Mouse (Mus musculus) intestine, embryonic 16.5 days (tissue): ENCODE data around the gene Bag6. TPM values are rescaled to one million over a fixed set of nuclear protein-coding genes. Genes with fewer than 3 reads are reported as not detected.

Experiments
- ATAC-seq: fragments of 200-750 bp; cut with Nextera tagmentation; 2 replicates; pipeline ENCODE4 v1.8.0; 2017; ENCODE audit warnings: moderate TSS enrichment, moderate library complexity
- H3K27ac ChIP-seq: fragments of 300-500 bp; sonication (generic); 2 replicates; pipeline ENCODE4 v1.5.1; 2014; ENCODE audit warnings: mild to moderate bottlenecking, low read length
- H3K27me3 ChIP-seq: fragments of 300-500 bp; sonication (generic); replicated peaks from 2 replicates; pipeline ENCODE4 v1.6.1; 2014; ENCODE audit warnings: low read length, control low read depth, mixed read lengths; ENCODE audit not compliant: control insufficient read depth, insufficient read depth
- H3K36me3 ChIP-seq: fragments of 300-500 bp; sonication (generic); 2 replicates; pipeline ENCODE4 v1.6.1; 2014; ENCODE audit warnings: low read length, control low read depth; ENCODE audit not compliant: control insufficient read depth, insufficient read depth
- H3K4me1 ChIP-seq: fragments of 300-500 bp; sonication (generic); 2 replicates; pipeline ENCODE4 v1.6.1; 2014; ENCODE audit warnings: low read length, control low read depth, mixed read lengths; ENCODE audit not compliant: control insufficient read depth, insufficient read depth
- H3K4me2 ChIP-seq: fragments of 300-500 bp; sonication (generic); 2 replicates; pipeline ENCODE4 v1.6.1; 2014; ENCODE audit warnings: low read depth, low read length, control low read depth
- H3K4me3 ChIP-seq: fragments of 300-500 bp; sonication (generic); 2 replicates; pipeline ENCODE4 v1.5.1; 2014; ENCODE audit warnings: mild to moderate bottlenecking, low read length
- H3K9ac ChIP-seq: fragments of 300-500 bp; sonication (generic); 2 replicates; pipeline ENCODE4 v1.6.1; 2014; ENCODE audit warnings: low read depth, low read length
- H3K9me3 ChIP-seq: fragments of 300-500 bp; sonication (generic); 2 replicates; pipeline ENCODE4 v1.6.1; 2016; ENCODE audit warnings: low read length, control low read depth; ENCODE audit not compliant: control insufficient read depth
- WGBS: fragments of 180-500 bp; shearing (Covaris S2); extraction: QIAGEN DNeasy Blood & Tissue Kit; methylation state at CpG from one replicate; pipeline ENCODE4 v1.1.7; 2014; 5-methylcytosine and 5-hydroxymethylcytosine counted together
- polyA plus RNA-seq: library from polyadenylated mRNA; unstranded; fragments of >200 nt; fragmentation: Nextera tagmentation; extraction: Ambion mirVana; gene quantifications from 2 replicates; pipeline ENCODE4 v1.2.1, GENCODE M21; 2015

The Bag6 gene
- polyA plus RNA-seq, 1 experiment from 2014 or later = 37.5 TPM

DNA sequence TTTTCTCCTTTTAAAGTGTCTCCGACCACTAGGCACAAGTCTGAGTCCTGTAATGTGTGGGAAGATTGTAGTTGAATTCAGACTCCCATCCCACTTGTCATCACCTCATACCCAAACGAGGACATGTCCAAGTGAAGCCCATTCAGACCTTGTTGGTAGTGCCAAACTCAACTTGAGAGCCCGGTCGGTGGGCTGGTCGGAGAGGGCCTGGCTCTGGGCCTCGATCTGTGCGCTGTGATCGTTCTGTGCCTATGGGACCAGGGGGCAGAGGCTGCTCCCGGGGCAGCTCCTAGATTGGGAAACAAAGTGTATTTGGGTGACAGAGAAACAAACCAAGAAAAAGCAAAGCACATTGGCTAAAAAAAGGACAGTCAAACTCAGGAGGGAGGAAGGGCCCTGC lies 18.1 kb downstream of the Bag6 start:
- Histone ChIP-seq H3K9ac (no peak overlapping the region), H3K4me2 (no peak overlapping the region), H3K9me3 (no peaks in the 10 kb centered on the region), H3K4me3 (no peak overlapping the region), H3K27me3 (no peaks in the 10 kb centered on the region), H3K36me3 (peaks cover 78% of the 10 kb centered on the region), H3K4me1 (no peaks in the 10 kb centered on the region), H3K27ac (no peak overlapping the region)
- 89% methylated on average over 9 of the region's 9 CpGs for WGBS
- ATAC-seq = no peak

DNA sequence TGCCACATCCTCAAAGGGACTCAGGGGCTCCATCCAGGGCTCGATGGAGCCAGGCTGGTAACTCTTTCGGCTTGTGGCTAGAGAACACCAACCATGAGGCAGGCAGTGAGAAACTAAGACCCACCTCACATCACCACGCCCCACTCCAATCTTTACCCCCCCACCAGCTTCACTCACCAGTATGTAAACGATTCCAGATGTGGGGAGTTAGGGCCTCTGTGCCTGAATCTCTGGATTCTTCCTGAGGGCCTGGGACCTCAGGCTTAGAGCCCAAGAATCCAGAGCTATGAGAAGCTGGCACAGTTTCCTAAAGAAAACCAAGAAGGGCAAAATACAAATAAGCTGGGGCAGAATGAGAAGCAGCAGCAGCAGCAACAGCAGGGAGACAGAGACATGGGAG lies 19.0 kb downstream of the Bag6 start:
- no peaks in the 10 kb centered on the region for H3K9me3 ChIP-seq
- 77% methylated on average over 4 of the region's 4 CpGs for WGBS
- no peak for ATAC-seq

DNA sequence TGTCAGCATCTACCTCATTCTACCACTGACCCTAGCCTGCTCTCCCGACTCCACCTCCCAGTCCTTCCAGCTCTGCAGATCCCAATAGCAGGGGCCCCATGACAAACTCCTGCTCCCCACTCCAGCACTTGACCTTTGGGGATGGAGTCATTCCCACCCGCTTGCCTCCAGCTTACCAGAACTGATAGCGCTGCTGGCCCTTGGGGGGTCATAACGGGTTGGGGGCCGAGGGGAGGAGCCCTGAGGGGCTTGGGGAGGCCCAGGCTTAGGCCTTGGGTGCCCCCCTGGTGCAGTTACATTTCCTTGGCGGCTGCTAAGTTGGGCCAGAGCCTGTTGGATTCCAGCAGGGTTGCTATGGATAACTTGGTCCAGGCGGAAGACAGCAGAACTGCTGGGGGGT lies 19.6 kb downstream of the Bag6 start:
- H3K27ac ChIP-seq = no peak overlapping the region
- H3K9me3 ChIP-seq = no peaks in the 10 kb centered on the region
- H3K27me3 ChIP-seq = no peaks in the 10 kb centered on the region
- peaks cover 85% of the 10 kb centered on the region for H3K36me3 ChIP-seq
- H3K4me1 ChIP-seq = no peaks in the 10 kb centered on the region
- H3K4me3 ChIP-seq = no peak overlapping the region
- H3K4me2 ChIP-seq = no peak overlapping the region
- ATAC-seq = no peak
- H3K9ac ChIP-seq = no peak overlapping the region
- 80% methylated on average over 7 of the region's 7 CpGs for WGBS

More for the DNA sequence above, 19.0 kb downstream of the Bag6 start:
- Histone ChIP-seq H3K4me2 (no peak overlapping the region), H3K27ac (no peak overlapping the region), H3K9ac (no peak overlapping the region), H3K27me3 (no peaks in the 10 kb centered on the region), H3K36me3 (peaks cover 85% of the 10 kb centered on the region), H3K4me3 (no peak overlapping the region), H3K4me1 (no peaks in the 10 kb centered on the region)

DNA sequence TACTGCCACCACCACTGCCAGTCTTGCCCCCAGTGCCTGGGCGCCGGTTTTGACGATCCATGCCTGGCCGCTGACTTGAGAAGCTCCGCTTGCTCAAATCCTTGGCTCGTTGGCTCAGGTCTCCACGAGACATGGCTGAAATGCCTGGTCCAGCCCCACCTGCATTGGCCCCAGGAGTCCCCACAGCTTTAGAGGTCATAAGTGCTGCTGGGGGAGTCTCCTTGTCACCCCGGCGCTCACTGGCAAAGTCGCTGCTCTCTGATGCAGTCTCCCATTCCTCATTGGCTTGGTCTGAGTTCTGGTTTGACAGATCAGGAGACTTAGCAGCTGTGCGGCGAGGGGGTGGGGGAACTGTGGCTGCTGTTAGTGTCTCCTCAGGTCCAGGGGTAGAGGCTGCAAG lies 20.5 kb downstream of the Bag6 start:
- Histone ChIP-seq H3K27ac (no peak overlapping the region), H3K4me2 (no peak overlapping the region)
- ATAC-seq = no peak

DNA sequence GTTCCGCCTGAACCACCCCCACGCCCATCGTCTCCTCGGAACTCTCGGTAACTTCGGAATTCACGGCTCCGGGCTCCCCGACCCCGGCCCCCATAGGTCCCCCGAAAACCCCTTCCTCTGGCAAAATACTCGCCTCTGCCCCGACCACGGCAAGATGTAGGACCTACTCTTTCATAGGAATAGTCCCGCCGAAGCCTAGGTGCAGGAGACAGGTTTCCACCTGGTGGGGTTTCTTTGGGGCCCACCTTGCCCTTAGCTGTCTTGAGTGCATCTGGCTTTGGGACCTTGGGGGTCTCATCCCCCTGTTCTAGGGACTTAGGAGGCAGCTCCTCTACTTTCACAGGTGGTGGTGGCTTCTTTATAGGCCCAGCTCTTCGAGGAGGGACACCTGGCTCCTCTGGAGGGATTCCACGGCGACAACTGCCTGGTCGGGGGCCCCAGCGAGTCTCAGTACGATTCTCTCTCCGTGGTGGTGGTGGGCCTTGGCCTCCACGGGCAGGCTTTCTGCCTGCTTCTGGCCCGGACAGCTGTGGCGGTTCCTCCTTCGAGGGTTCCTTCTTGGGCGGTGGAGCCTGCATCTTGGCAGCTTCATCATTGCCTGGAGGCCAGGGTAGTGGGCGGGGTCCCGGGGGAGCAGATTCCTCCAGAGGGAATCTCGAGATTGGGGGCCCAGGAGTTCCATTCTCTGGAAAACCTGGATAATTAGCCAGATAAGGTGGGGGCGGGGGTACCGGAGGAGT lies 21.7 kb downstream of the Bag6 start:
- H3K27ac ChIP-seq = no peak overlapping the region
- H3K4me1 ChIP-seq = no peaks in the 10 kb centered on the region
- H3K9me3 ChIP-seq = no peaks in the 10 kb centered on the region
- H3K4me2 ChIP-seq = no peak overlapping the region
- H3K36me3 ChIP-seq = peaks cover 86% of the 10 kb centered on the region
- no peak for ATAC-seq
- 91% methylated on average over 33 of the region's 33 CpGs for WGBS
- no peaks in the 10 kb centered on the region for H3K27me3 ChIP-seq
- H3K9ac ChIP-seq = no peak overlapping the region
- no peak overlapping the region for H3K4me3 ChIP-seq

More for the DNA sequence above, 20.5 kb downstream of the Bag6 start:
- peaks cover 82% of the 10 kb centered on the region for H3K36me3 ChIP-seq
- no peak overlapping the region for H3K9ac ChIP-seq
- no peaks in the 10 kb centered on the region for H3K4me1 ChIP-seq
- WGBS = 89% methylated on average over 12 of the region's 12 CpGs
- no peaks in the 10 kb centered on the region for H3K9me3 ChIP-seq
- no peaks in the 10 kb centered on the region for H3K27me3 ChIP-seq
- no peak overlapping the region for H3K4me3 ChIP-seq

DNA sequence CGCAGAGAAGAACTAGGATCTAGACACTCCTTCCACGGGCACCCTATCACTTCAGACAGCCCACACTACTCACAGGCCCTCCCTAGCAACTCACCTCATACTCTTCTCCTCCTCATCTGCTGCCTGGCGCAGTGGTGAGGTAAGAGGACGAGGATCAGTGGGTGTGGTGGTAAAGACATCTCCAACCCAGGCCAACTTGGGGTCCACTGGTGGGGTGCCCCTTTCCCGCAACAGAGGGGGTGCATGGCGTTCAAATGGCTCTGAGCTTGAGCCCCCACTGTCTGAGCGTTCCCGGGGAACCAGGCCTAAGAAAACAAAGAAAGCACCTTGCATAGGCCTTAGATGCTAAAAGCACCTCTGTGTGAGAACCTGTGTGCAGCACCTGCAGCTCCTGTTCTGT lies 22.3 kb downstream of the Bag6 start:
- Histone ChIP-seq H3K4me1 (peaks cover 4% of the 10 kb centered on the region), H3K4me3 (no peak overlapping the region), H3K4me2 (no peak overlapping the region), H3K9me3 (no peaks in the 10 kb centered on the region), H3K27me3 (no peaks in the 10 kb centered on the region), H3K36me3 (peaks cover 85% of the 10 kb centered on the region), H3K27ac (no peak overlapping the region), H3K9ac (no peak overlapping the region)
- no peak for ATAC-seq
- 88% methylated on average over 8 of the region's 8 CpGs for WGBS

DNA sequence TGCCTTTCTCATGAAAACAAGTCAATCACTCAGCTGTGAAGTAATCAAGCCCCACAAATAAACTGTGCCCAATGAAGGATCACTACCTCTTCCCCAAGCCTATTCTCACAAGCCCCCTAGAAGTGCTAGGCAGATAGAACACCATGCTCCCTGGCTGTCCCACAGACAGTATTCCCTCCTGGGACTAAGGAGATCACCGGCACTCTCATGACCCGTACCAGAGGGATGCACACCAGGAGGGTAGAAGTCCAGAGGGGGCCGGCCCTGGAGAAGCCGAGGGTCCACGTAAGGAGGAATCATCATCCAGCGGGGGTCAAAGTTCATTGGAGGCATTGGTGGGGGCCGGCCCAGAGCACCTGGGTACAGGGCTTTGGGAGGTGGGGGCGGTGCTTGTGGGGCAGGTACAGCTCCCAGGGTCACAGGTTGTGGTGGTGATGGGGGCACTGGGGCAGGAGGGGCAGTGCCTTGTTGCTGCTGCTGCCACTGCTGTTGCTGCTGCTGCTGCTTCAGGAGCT lies 22.7 kb downstream of the Bag6 start:
- no peaks in the 10 kb centered on the region for H3K27me3 ChIP-seq
- no peak overlapping the region for H3K9ac ChIP-seq
- peaks cover 80% of the 10 kb centered on the region for H3K36me3 ChIP-seq
- H3K4me3 ChIP-seq = no peak overlapping the region
- H3K4me2 ChIP-seq = no peak overlapping the region
- ATAC-seq = no peak
- peaks cover 7% of the 10 kb centered on the region for H3K4me1 ChIP-seq
- H3K27ac ChIP-seq = no peak overlapping the region
- H3K9me3 ChIP-seq = no peaks in the 10 kb centered on the region
- 88% methylated on average over 8 of the region's 8 CpGs for WGBS

DNA sequence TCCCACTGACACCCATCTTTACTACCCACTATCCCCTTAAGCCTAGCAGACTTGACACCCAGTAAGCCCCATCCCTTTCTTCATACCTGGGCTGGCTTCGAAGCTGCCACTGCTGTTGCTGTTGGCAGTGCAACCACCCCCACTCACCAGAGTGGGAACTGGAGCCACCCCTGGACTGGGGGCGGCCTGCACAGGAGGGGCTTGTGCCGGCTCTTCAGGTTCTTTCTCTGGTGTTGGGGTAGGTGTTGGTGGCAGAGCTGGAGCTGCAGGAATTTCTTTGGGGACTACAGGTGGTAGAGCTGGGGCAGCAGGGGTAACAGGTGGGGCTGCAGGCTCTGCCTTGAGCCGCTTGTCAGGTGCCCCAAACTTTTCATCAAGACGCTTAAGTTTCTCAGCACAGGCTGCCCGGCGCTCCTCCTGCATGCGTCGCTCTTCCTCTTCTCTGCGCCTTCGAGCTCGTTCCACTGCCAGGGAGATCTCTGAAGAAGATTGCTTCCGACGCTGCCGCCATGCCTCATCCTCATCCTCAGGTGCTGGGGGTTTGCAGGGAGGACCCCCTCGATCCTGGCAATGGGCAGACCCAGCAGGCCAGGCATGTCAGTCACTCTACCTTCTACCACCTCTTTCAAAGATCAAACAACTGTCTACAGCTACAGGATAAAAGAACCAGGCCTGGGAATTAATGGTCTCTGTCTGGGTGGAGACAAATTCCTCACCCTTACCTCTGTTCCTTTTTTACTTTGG lies 24.0 kb downstream of the Bag6 start:
- no peak overlapping the region for H3K9ac ChIP-seq

DNA sequence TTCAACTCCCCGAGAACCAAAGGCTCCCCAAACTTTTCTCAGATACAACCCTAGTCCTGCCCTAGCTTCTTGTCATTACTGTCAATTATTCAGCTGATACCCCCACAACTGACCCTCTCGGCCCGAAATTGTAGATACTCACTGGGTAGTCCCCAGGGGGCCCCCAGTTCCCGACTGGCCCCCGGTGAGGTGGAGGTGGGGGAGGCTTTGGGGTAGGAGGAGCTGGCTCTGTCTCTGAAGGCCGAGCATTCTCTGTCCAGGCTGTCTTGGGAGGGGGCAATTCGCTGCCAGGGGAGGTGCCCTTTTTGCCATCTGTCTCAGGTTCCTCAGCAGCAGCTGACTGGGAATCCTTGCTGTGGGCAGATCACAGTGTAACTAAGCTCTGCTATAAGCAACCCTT lies 24.7 kb downstream of the Bag6 start:
- H3K4me3 ChIP-seq = no peak overlapping the region
- no peak overlapping the region for H3K4me2 ChIP-seq
- no peaks in the 10 kb centered on the region for H3K9me3 ChIP-seq
- H3K36me3 ChIP-seq = peaks cover 64% of the 10 kb centered on the region
- no peaks in the 10 kb centered on the region for H3K27me3 ChIP-seq
- peaks cover 12% of the 10 kb centered on the region for H3K4me1 ChIP-seq
- H3K9ac ChIP-seq = no peak overlapping the region
- 86% methylated on average over 7 of the region's 7 CpGs for WGBS
- H3K27ac ChIP-seq = no peak overlapping the region
- ATAC-seq = no peak

More for the DNA sequence above, 24.0 kb downstream of the Bag6 start:
- 95% methylated on average over 16 of the region's 16 CpGs for WGBS
- Histone ChIP-seq H3K4me3 (no peak overlapping the region), H3K27me3 (no peaks in the 10 kb centered on the region), H3K36me3 (peaks cover 69% of the 10 kb centered on the region), H3K4me2 (no peak overlapping the region), H3K27ac (no peak overlapping the region), H3K9me3 (no peaks in the 10 kb centered on the region), H3K4me1 (peaks cover 12% of the 10 kb centered on the region)
- no peak for ATAC-seq
